Comparison of ENCODE assay signal across 8 mouse cellular contexts in the genomic region with DNA sequence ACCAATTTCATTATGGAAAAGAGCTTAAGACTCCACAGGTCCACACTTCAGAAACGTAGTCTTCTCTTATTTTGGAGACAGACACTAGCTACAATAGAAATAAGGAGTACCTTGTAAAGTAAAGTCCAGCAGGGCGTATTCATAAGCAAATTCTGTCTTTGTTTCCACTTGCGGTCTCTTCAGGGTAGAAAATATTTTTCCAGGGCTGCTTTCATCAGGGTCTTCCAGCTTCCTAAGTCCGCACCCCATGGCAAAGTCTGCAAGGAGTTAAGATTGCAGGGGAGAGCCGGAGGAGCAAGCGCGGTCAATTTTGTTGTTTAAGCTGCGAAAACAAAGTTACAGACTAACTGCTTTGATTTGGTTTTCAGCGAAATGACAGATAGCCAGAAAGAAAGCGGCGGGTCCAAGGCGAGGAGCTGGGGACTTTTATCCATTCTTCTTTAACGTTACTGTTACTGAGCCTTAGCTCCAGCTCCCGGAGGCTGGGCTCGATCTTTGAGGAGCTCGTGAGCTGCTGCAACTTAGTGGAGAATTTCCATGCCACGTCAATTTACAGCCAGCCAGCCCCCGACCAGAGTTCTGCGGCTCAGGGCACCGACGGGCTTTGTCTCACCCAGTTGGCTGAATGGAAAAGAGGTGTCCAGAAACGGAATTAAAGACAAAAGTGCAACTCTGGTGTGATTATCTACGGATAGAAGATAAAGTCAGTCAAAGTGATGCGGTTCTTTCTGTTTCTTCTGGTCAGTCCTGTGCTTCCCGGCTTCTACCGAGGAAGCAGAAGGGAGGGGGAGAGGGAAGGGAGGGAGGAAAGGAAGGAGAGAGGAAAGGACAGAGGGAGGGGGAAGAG. TPM values are rescaled to one million over a fixed set of nuclear protein-coding genes. Genes with fewer than 3 reads are reported as not detected.
A peak's percentile ranks its signal among the peaks of the same experiment; 100 is the strongest.
DNase-seq lines count a peak whose midpoint lies in the region; ATAC-seq and TF ChIP-seq lines count a peak whose summit lies in the region.

TSS of gene Rftn2 (minus strand) at position 772 of the 847 bp plus-strand sequence.

- H3K36me3 ChIP-seq in heart, embryonic 13.5 days = no peaks in the 10 kb centered on the region
- H3K36me3 ChIP-seq in stomach, embryonic 15.5 days = no peaks in the 10 kb centered on the region

- DNase-seq in left cerebral cortex, adult 2 months (ENCODE audit: extremely low spot score in 1 of 2, low spot score in 2 of 2) = no peak
- no peak for DNase-seq in left cerebral cortex, adult 9 months (ENCODE audit: low spot score in 2 of 2)
- DNase-seq in embryo, embryonic 11 days = peak; percentile 75
- peak; percentile 59 for DNase-seq in kidney, postnatal 14 days
- DNase-seq in lung, postnatal 10 days = peak; percentile 61
- DNase-seq in spleen, postnatal 36 days (ENCODE audit: low spot score in 2 of 2) = no peak

- H3K4me1 ChIP-seq in heart, embryonic 13.5 days = peaks cover 28% of the 10 kb centered on the region
- no peaks in the 10 kb centered on the region for H3K4me1 ChIP-seq in stomach, embryonic 15.5 days

- TF ChIP-seq CTCF in left cerebral cortex, adult 2 months (IDR thresholded peaks at IDR 0.05) = no peak

- ATAC-seq in heart, embryonic 13.5 days (ENCODE audit: extremely low read depth, insufficient number of reproducible peaks, low FRiP score, low TSS enrichment) = no peak; the same call in 1 of the 2 replicates
- peak; percentile 56; the same call in 1 of the 2 replicates for ATAC-seq in stomach, embryonic 15.5 days (ENCODE audit: insufficient read depth, low FRiP score, low read depth)

- peak within 1 kb of the TSS; percentile 72 for H3K4me2 ChIP-seq in heart, embryonic 13.5 days
- H3K4me2 ChIP-seq in stomach, embryonic 15.5 days = peak within 1 kb of the TSS; percentile 55

- peak within 1 kb of the TSS; percentile 82 for H3K9ac ChIP-seq in heart, embryonic 13.5 days
- H3K9ac ChIP-seq in stomach, embryonic 15.5 days = peak within 1 kb of the TSS; percentile 23; the same call in 1 of the 2 replicates

- 3% methylated on average over 26 of the region's 26 CpGs for WGBS in heart, embryonic 13.5 days
- WGBS in stomach, embryonic 15.5 days = 4% methylated on average over 26 of the region's 26 CpGs

- peak within 1 kb of the TSS; percentile 76 for H3K27ac ChIP-seq in left cerebral cortex, adult 2 months
- peak within 1 kb of the TSS; percentile 77 for H3K27ac ChIP-seq in heart, embryonic 13.5 days (replicated peaks)
- peak within 1 kb of the TSS; percentile 80 for H3K27ac ChIP-seq in stomach, embryonic 15.5 days

- no peaks in the 10 kb centered on the region for H3K27me3 ChIP-seq in heart, embryonic 13.5 days (replicated peaks)
- no peaks in the 10 kb centered on the region for H3K27me3 ChIP-seq in stomach, embryonic 15.5 days (replicated peaks)

- H3K4me3 ChIP-seq in left cerebral cortex, adult 2 months = peak within 1 kb of the TSS; percentile 53
- peak within 1 kb of the TSS; percentile 57 for H3K4me3 ChIP-seq in heart, embryonic 13.5 days
- H3K4me3 ChIP-seq in stomach, embryonic 15.5 days (replicated peaks) = peak within 1 kb of the TSS; percentile 49

- H3K9me3 ChIP-seq in heart, embryonic 13.5 days = no peaks in the 10 kb centered on the region
- H3K9me3 ChIP-seq in stomach, embryonic 15.5 days = no peaks in the 10 kb centered on the region

- intact Hi-C loops in left cerebral cortex, adult 2 months (cut with DNase I) = loop anchor here (5.0 kb wide), 1 partner anchor 34 kb away; no protein-coding TSS in a partner anchor

RNA-seq across cellular contexts. Expression of gene Rftn2, which starts in this region (rescaled TPM):
- 10 to 100 TPM; 20.2 to 23.6 TPM for total RNA-seq in left cerebral cortex, adult 2 months (2021)
- polyA plus RNA-seq in heart, embryonic 13.5 days (2015; fragmentation: Nextera tagmentation; extraction: Ambion mirVana) = 5.8 and 5.9 TPM in 2 replicates
- polyA plus RNA-seq in stomach, embryonic 15.5 days (2015; fragmentation: Nextera tagmentation; extraction: Ambion mirVana) = 8.6 and 9.0 TPM in 2 replicates

Comparison
In these comparisons a context has a peak if more than half of its experiments do, and no peak if none do; other contexts are left out.
1. DNase-seq: peak in embryo, embryonic 11 days (single experiment), kidney, postnatal 14 days (single experiment) and lung, postnatal 10 days (single experiment); none in left cerebral cortex, adult 2 months (0 of 2), left cerebral cortex, adult 9 months (0 of 2) and spleen, postnatal 36 days (0 of 2).
2. Peak in every context shown above with its lines, with median percentiles within 50 percentile points of each other: H3K27ac ChIP-seq and H3K4me3 ChIP-seq.